Mouse (Mus musculus) embryonic facial prominence, embryonic 12.5 days (tissue): ENCODE data around the gene Fhl2. TPM values are rescaled to one million over a fixed set of nuclear protein-coding genes. Genes with fewer than 3 reads are reported as not detected.
A peak's percentile ranks its signal among the peaks of the same experiment; 100 is the strongest.

Experiments used
- ATAC-seq: fragments of 200-750 bp; cut with Nextera tagmentation; 2 replicates; pipeline ENCODE4 v1.8.0; 2017; ENCODE audit not compliant: insufficient number of reproducible peaks, insufficient read depth, low FRiP score, low TSS enrichment
- H3K27ac ChIP-seq: fragments of 300-500 bp; sonication (generic); 2 replicates; pipeline ENCODE4 v1.5.1; 2016; ENCODE audit warnings: mild to moderate bottlenecking
- H3K27me3 ChIP-seq: fragments of 300-500 bp; sonication (generic); 2 replicates; pipeline ENCODE4 v1.6.1; 2016; ENCODE audit warnings: mild to moderate bottlenecking, moderate library complexity
- H3K36me3 ChIP-seq: fragments of 300-500 bp; sonication (generic); 2 replicates; pipeline ENCODE4 v1.6.1; 2016; ENCODE audit warnings: mild to moderate bottlenecking
- H3K4me1 ChIP-seq: fragments of 300-500 bp; sonication (generic); 2 replicates; pipeline ENCODE4 v1.6.1; 2016
- H3K4me2 ChIP-seq: fragments of 300-500 bp; sonication (generic); replicated peaks from 2 replicates; pipeline ENCODE4 v1.6.1; 2016; ENCODE audit warnings: mild to moderate bottlenecking, moderate library complexity
- H3K4me3 ChIP-seq: fragments of 300-500 bp; sonication (generic); 2 replicates; pipeline ENCODE4 v1.5.1; 2016; ENCODE audit warnings: mild to moderate bottlenecking
- H3K9ac ChIP-seq: fragments of 300-500 bp; sonication (generic); 2 replicates; pipeline ENCODE4 v1.6.1; 2016; ENCODE audit warnings: mild to moderate bottlenecking, moderate library complexity
- H3K9me3 ChIP-seq: fragments of 300-500 bp; sonication (generic); 2 replicates; pipeline ENCODE4 v1.6.1; 2016; ENCODE audit warnings: mild to moderate bottlenecking, moderate library complexity
- WGBS: fragments of 180-500 bp; shearing (Covaris S2); methylation state at CpG from one replicate; pipeline ENCODE4 v1.1.7; 2016; 5-methylcytosine and 5-hydroxymethylcytosine counted together
- polyA plus RNA-seq: library from polyadenylated mRNA; unstranded; fragments of >200 nt; fragmentation: Nextera tagmentation; extraction: Ambion mirVana; gene quantifications from 2 replicates; pipeline ENCODE4 v1.2.1, GENCODE M21; 2016

Gene Fhl2
- polyA plus RNA-seq, 1 experiment from 2014 or later: 16.9 TPM

DNA sequence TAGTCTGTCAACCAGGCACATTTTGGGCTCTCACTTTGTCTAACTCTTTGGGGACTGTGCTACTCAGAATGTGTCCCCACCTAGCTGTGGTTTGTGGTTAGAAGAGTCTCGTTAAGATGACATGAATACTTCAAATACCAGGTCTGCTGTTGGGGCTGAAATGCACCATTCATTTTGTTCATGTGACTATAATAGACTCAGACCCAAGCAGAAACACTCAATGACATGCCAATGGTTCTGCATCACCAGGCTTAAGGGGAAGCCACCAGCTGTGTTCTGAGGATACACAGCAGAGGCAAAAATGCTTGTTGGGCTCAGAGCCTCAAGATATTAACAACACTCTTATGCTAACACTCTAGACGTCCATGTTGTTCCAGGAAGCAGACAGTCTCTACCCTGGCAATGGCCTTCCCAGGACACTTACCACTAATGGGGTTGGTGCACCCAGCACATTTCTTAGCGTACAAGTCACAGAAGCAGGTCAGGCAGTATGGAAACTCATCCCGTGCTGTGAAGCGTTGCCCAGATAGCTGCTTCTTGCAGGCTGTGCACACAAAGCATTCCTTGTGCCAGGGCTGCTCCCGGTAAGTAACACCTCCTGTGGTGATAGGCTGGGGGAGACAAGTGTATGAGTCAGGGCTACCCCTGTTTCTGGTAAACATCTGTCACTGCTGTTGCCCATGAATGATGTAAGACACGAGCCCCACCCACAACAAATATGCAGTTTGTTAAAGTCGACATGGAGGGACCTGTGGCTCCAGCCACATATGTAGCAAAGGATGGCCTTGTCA, 68.8 kb downstream of the Fhl2 start:
- no peak for ATAC-seq
- peaks cover 10% of the 10 kb centered on the region; the same call in 1 of the 2 replicates for H3K36me3 ChIP-seq
- H3K27me3 ChIP-seq: no peaks in the 10 kb centered on the region
- no peak overlapping the region for H3K9ac ChIP-seq
- H3K27ac ChIP-seq: no peak overlapping the region
- WGBS: 63% methylated on average over 8 of the region's 8 CpGs
- H3K9me3 ChIP-seq: no peaks in the 10 kb centered on the region
- no peaks in the 10 kb centered on the region for H3K4me1 ChIP-seq
- H3K4me3 ChIP-seq: no peak overlapping the region
- H3K4me2 ChIP-seq: no peak overlapping the region

DNA sequence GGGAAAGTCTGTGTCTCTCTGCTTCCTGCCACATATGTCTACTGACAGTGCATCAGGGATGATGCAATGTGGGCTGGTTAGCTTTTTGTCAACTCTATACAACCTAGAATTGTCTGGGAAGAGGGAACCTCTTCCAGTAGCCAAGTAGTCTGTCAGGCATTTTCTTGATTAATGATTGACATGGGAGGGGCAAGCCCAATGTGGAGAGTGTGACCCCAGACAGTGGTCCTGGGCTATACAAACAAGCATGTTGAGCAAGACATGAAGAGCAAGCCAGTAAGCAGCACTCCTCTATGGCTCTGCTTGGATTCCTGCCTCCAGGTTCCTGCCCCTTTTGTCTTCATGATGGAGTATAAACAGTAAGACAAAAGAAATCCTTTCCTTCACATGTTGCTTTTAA, 69.6 kb downstream of the Fhl2 start:
- Histone ChIP-seq H3K4me3 (no peak overlapping the region), H3K36me3 (peaks cover 10% of the 10 kb centered on the region; the same call in 1 of the 2 replicates), H3K9ac (no peak overlapping the region), H3K4me1 (no peaks in the 10 kb centered on the region), H3K4me2 (no peak overlapping the region), H3K9me3 (no peaks in the 10 kb centered on the region), H3K27ac (no peak overlapping the region), H3K27me3 (no peaks in the 10 kb centered on the region)
- no peak for ATAC-seq

DNA sequence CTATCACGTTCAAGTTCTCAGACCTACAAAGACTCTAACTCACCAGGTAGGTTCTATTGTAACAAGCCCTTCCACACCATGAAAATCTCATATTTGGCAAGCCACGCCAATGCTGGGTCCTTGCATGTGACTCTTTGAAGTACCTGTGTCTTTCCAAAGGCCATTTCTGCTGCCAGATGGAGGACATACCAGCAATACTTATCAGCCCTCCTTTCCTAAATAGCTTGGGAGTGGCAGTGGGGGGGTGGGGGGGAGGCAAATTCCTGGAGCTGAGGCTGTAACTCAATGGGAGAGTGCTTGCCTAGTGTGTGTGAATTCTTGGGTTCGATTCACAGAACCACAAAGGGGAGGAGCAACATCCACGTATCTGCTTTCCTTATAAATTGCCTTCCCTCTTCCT, 72.1 kb downstream of the Fhl2 start:
- H3K4me1 ChIP-seq: no peaks in the 10 kb centered on the region
- no peak for ATAC-seq
- no peak overlapping the region for H3K4me3 ChIP-seq
- 0 out of 2 replicates have a peak, but pooled peaks cover 8% of the 10 kb centered on the region for H3K36me3 ChIP-seq
- H3K4me2 ChIP-seq: no peak overlapping the region
- H3K27ac ChIP-seq: no peak overlapping the region
- 81% methylated on average over 4 of the region's 4 CpGs for WGBS
- no peaks in the 10 kb centered on the region for H3K9me3 ChIP-seq
- no peaks in the 10 kb centered on the region for H3K27me3 ChIP-seq
- no peak overlapping the region for H3K9ac ChIP-seq

DNA sequence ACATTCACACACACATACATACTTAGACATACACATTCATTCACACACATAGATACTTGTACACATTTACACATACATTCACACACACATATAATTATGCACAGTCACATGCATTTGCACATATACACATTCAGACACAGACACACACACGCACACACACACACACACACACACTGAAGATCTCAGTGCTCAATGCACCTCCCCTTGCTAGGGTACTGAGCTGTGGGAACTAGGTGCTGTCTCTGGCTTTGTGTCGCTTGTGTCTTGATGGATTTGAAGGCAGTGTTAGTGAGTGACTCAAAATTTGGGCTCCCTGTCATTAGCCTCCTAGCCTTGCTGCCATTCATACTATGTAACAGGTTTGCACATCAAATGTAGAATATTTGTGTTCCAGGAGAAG, 74.2 kb downstream of the Fhl2 start:
- Histone ChIP-seq H3K9me3 (no peaks in the 10 kb centered on the region), H3K4me3 (no peak overlapping the region), H3K36me3 (peaks cover 14% of the 10 kb centered on the region), H3K4me1 (no peaks in the 10 kb centered on the region), H3K9ac (no peak overlapping the region), H3K27ac (no peak overlapping the region), H3K4me2 (no peak overlapping the region), H3K27me3 (no peaks in the 10 kb centered on the region)
- ATAC-seq: no peak
- 95% methylated on average over 2 of the region's 2 CpGs for WGBS

DNA sequence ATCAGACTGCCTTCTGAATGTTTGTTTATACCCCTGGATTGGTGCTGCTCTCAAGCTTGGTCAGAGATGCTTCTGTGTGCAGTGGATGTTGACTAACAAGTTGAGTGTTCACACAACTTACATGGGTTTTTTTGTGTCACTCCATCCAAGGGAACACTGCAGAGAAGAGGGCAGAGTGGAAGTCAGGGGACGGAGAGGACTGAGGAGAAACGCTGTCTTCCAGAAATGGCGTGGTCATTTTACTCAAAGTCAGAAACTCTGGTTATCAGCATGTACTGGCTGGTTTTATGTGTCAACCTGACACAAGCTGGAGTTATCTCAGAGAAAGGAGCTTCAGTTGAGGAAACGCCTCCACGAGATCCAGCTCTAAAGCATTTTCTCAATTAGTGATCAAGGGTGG, 75.8 kb downstream of the Fhl2 start:
- Histone ChIP-seq H3K27me3 (no peaks in the 10 kb centered on the region), H3K4me2 (no peak overlapping the region), H3K4me1 (no peaks in the 10 kb centered on the region), H3K9me3 (no peaks in the 10 kb centered on the region), H3K36me3 (peaks cover 29% of the 10 kb centered on the region), H3K27ac (no peak overlapping the region), H3K4me3 (no peak overlapping the region), H3K9ac (no peak overlapping the region)
- WGBS: 92% methylated on average over 5 of the region's 5 CpGs
- ATAC-seq: no peak

DNA sequence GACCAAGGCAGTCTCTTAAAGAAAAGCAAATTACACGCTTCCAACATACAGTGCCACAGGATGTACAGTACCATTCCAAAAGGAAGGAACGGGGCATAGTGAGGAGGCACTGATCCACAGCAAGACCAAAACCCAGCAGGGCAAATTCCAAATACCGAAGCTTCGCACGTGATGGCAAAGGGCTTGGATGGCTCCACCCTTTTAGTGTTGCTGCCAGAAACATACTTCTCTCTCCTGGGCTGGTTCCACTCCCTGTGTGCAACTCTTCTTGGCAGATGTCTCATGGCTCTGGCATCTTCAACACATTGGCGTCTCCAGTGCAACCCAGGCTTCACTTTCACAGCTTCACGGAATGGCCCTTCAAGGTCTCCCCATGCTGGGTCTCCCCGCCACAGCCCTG, 79.3 kb downstream of the Fhl2 start:
- Histone ChIP-seq H3K27ac (no peak overlapping the region), H3K27me3 (no peaks in the 10 kb centered on the region), H3K4me2 (no peak overlapping the region), H3K9ac (no peak overlapping the region), H3K4me1 (no peaks in the 10 kb centered on the region), H3K36me3 (peaks cover 57% of the 10 kb centered on the region), H3K9me3 (no peaks in the 10 kb centered on the region), H3K4me3 (no peak overlapping the region)
- WGBS: 97% methylated on average over 8 of the region's 8 CpGs
- no peak for ATAC-seq

DNA sequence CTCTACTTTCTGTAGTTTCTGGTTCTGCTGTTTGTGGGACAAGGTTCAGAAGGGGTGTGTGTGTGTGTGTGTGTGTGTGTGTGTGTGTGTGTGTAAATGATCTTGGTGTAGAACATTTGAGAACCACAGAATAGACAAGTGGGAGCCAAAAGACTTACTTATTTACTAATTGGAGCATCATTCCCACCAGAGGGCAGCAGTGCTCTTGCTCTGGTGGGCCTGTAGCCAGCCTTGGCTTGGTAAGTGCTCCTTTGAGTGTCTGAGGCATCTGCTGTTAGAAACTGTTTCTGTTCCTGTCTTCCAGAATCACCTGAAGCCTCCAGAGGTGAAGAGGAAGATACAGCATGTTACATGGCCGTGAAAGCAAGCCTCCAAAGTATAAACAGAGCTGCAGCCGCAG, 83.9 kb downstream of the Fhl2 start:
- WGBS: 85% methylated on average over 2 of the region's 2 CpGs
- ATAC-seq: no peak
- Histone ChIP-seq H3K4me2 (no peak overlapping the region), H3K4me3 (no peak overlapping the region), H3K36me3 (peaks cover 67% of the 10 kb centered on the region), H3K9me3 (no peaks in the 10 kb centered on the region), H3K27ac (no peak overlapping the region), H3K27me3 (no peaks in the 10 kb centered on the region), H3K9ac (no peak overlapping the region), H3K4me1 (no peaks in the 10 kb centered on the region)

DNA sequence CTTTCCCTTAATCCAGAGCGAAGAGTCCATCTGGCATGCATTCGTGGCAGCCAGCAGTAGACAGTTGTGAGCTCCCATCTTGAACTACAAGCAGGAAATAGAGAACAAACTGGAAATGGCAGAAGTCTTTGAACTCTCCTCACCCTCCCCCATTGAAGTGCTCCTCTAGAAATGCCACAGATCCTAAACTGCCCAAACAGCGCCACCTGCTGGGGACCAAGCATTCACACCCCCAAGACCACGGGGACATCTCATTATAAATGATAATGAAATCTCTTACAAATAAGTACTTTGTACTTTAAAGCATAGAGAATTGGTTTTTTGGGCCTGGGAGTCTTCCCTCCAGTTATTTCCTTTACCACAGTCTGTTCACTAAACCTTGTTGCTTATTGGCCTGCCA, 86.2 kb downstream of the Fhl2 start:
- no peak overlapping the region for H3K4me2 ChIP-seq
- H3K36me3 ChIP-seq: peaks cover 65% of the 10 kb centered on the region
- 50% methylated on average over 4 of the region's 4 CpGs for WGBS
- no peaks in the 10 kb centered on the region for H3K4me1 ChIP-seq
- H3K27me3 ChIP-seq: no peaks in the 10 kb centered on the region
- no peak overlapping the region for H3K4me3 ChIP-seq
- no peaks in the 10 kb centered on the region for H3K9me3 ChIP-seq
- no peak for ATAC-seq
- H3K9ac ChIP-seq: no peak overlapping the region
- H3K27ac ChIP-seq: no peak overlapping the region

DNA sequence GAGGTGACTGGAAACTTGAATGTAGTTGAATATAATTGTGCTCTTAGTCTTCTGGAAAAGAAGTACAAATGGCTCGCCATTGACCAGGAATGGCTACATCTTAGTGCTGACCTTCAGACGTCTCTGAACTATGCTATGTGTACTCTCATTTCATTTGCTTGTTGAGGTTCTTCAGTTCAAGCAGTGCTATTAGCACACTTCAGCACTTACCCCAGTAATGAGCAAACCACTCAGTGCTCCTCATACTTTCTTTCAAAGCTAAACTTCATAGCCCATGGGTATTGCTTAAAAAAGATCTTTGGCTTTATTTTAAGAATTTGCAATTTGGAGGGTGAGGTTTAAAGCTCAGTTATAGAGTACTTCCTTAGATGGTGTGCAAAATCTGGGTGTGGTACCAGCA, 88.1 kb downstream of the Fhl2 start:
- no peak overlapping the region for H3K4me3 ChIP-seq
- no peak overlapping the region for H3K9ac ChIP-seq
- H3K4me1 ChIP-seq: no peaks in the 10 kb centered on the region
- WGBS: 79% methylated on average over 2 of the region's 2 CpGs
- H3K36me3 ChIP-seq: peaks cover 58% of the 10 kb centered on the region
- no peak overlapping the region for H3K27ac ChIP-seq
- ATAC-seq: no peak
- H3K9me3 ChIP-seq: no peaks in the 10 kb centered on the region
- no peak overlapping the region for H3K4me2 ChIP-seq
- H3K27me3 ChIP-seq: no peaks in the 10 kb centered on the region

DNA sequence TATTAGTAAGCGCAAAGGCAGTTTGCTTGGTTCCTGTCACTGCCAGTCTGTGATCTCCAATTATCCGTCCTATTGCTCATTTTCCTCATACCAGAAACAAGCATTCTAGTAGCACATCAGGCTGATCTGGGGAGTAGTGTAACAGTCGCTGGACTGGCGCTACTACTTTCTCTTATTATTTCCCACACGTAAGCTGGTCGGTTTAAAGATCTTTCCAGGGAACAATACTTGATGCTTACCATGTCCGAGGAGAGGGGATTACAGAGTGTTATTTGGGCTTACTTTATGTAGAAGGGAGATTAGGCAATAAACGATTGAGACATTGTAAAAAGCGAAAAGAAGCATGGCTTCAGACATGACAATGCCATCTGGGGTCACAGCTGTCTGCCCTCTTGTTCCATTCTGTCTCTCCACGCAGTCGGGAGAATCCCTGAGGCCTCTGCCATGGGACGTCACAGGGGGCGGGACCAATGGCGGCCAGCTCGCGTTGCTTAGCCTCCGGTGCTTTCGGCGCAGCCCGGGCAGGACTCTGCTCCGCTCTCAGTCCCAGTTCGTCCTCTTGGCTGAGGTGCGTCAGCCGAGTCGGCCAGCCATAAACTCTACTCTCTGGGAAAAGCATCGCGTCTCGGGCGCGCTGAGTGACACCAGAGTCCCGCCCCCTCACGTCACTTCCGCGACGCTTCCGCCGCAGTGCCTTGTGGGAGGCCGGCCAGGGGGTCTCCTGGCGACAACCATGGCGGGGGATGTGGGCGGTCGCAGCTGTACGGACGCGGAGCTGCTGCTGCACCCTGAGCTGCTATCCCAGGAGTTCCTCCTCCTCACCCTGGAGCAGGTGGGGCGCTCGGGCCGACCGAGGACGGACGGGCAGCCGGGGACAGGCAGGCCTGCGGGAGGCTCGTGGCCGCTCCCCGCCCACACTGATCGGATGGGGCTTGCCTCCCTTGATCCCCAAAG, 98.5 kb downstream of the Fhl2 start, which contains the start of the genes Tgfbrap1 and AI597479:
TSS of gene Tgfbrap1 (minus strand) at position 607 of the 954 bp plus-strand sequence.
TSS of gene AI597479 (plus strand) at position 680 of the 954 bp plus-strand sequence.
- Histone ChIP-seq H3K4me1 (peaks cover 7% of the 10 kb centered on the region; the same call in 1 of the 2 replicates), H3K36me3 (peaks cover 10% of the 10 kb centered on the region), H3K9me3 (no peaks in the 10 kb centered on the region), H3K27ac (peak within 1 kb of the TSS; percentile 99), H3K4me3 (peak within 1 kb of the TSS; percentile 92), H3K27me3 (no peaks in the 10 kb centered on the region), H3K9ac (peak within 1 kb of the TSS; percentile 90), H3K4me2 (peak within 1 kb of the TSS; percentile 75)
- WGBS: under 1% methylated on average over 57 of the region's 57 CpGs
- peak; percentile 91 for ATAC-seq

DNA sequence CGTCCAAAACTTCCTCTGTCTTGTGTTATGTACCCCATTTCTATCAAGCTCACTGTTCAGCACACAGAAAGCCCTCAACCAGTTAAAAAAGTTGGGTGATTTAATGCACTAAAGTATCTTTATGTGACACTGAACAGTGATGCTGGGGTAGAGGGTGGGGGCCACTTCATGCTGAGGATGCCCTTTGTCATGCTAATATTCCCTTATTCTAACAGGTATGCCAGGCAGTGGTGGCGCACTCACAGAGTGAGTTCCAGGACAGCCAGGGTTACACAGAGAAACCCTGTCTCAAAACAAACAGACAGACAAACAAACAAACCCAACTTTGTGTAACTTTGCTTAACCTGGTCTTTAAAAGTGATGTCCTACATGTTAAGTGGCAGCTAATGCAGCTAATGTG, 102.6 kb downstream of the Fhl2 start:
- 88% methylated on average over 2 of the region's 2 CpGs for WGBS
- no peak for ATAC-seq

More for the DNA sequence above, 102.6 kb downstream of the Fhl2 start:
- 0 out of 2 replicates have a peak, but pooled peaks cover 4% of the 10 kb centered on the region for H3K36me3 ChIP-seq
- H3K27me3 ChIP-seq: no peaks in the 10 kb centered on the region
- no peak overlapping the region for H3K9ac ChIP-seq
- peaks cover 14% of the 10 kb centered on the region for H3K4me1 ChIP-seq
- H3K4me3 ChIP-seq: no peak overlapping the region
- no peak overlapping the region for H3K27ac ChIP-seq
- no peaks in the 10 kb centered on the region for H3K9me3 ChIP-seq
- H3K4me2 ChIP-seq: no peak overlapping the region
